Mouse (Mus musculus): ENCODE results near the gene Atp2b4.

DNA sequence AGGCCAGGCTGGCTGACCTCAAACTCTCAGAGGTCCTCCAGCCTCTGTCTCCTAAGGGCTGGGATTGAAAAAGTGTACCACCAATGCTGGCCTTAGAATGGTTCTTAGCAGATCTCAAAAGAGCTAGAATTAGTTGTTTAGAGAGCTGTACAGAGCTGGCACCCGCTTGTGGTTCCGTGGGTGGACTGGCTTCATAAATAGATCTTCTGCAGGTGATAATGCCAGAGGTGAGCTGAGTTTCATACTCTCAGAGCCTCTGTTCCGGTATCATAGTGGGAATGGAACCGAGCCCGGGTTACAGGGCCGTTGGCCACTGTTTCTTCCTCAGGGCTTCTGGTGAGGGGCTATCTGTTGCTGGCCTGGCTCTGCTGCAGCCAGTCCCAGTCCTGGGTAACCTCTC lies 109.8 kb downstream of the Atp2b4 start:
- no peak for TF ChIP-seq CTCF (IDR thresholded peaks at IDR 0.05)
- TF ChIP-seq POLR2A (IDR thresholded peaks at IDR 0.05; ENCODE audit: insufficient read depth, low read depth, low read length), result no peak
- TF ChIP-seq EP300 (IDR thresholded peaks at IDR 0.05; ENCODE audit: insufficient read depth, low read depth, low read length), result no peak
